Mouse (Mus musculus) embryonic stem cell, embryonic (primary cell): ENCODE data around the gene Olfr1.

ENCODE experiments used
- CTCF ChIA-PET, 4 experiments: fragments of 300-600 bp in 2 of 4; fragments of 350-600 bp in 2 of 4; sonication (Branson Sonifier 250); formaldehyde crosslinking; loops; one replicate each; lab custom pipeline; 2022; ENCODE audit warnings: inconsistent platforms in 2 of 4; lab: Charles Lee
- POLR2A ChIA-PET, 4 experiments: fragments of 300-600 bp in 2 of 4; fragments of 350-600 bp in 2 of 4; sonication (Branson Sonifier 250); formaldehyde crosslinking; loops; one replicate each; lab custom pipeline; 2022; ENCODE audit warnings: antibody characterized with exemption in 4 of 4, inconsistent platforms in 1 of 4; lab: Charles Lee

Gene Olfr1

GRCm38 (mm10) chr11:73399514-73399913 lies at the start of gene Olfr1:
TSS of gene Olfr1 (minus strand) at chr11:73399614.
- ChIA-PET POLR2A (no interaction called here), CTCF (no interaction called here)

GRCm38 (mm10) chr11:73428377-73428776 lies 29.0 kb upstream of the Olfr1 start, which contains the start of gene Olfr378:
TSS of gene Olfr378 (minus strand) at chr11:73428477.
- ChIA-PET CTCF (no interaction called here), POLR2A (interaction anchor here in 1 of 4 experiments (0.7 kb wide), 1 partner anchor 710 kb away, joined by 3 read pairs; no protein-coding TSS in a partner anchor)

- ChIA-PET POLR2A (no interaction called here), CTCF (no interaction called here)
Measured at GRCm38 (mm10) chr11:73395374-73395773, 4.0 kb downstream of the Olfr1 start.

GRCm38 (mm10) chr11:73370946-73371345 lies 28.5 kb downstream of the Olfr1 start, which contains the start of gene Olfr376:
TSS of gene Olfr376 (plus strand) at chr11:73371246.
- ChIA-PET POLR2A (no interaction called here), CTCF (no interaction called here)

GRCm38 (mm10) chr11:73350483-73350882 lies 48.9 kb downstream of the Olfr1 start, which contains the start of gene Olfr20:
TSS of gene Olfr20 (plus strand) at chr11:73350783.
- CTCF ChIA-PET = no interaction called here
- POLR2A ChIA-PET = no interaction called here
